Mouse (Mus musculus) midbrain, embryonic 12.5 days (tissue): ENCODE measurements at regions not wholly inside any gene's neighbourhood (a gene's known extent, or its start where the extent isn't known, plus 50 kb on each side); places are given as distances from the start of the nearest gene placed in this dataset.
A peak's percentile ranks its signal among the peaks of the same experiment; 100 is the strongest.

Experiments
- ATAC-seq: fragments of 200-750 bp; cut with Nextera tagmentation; 2 replicates; pipeline ENCODE4 v1.8.0; 2017; ENCODE audit warnings: low read depth, moderate TSS enrichment, moderate library complexity; ENCODE audit not compliant: low FRiP score
- H3K27ac ChIP-seq: fragments of 300-500 bp; sonication (generic); replicated peaks from 2 replicates; pipeline ENCODE4 v1.5.1; 2016; ENCODE audit warnings: mild to moderate bottlenecking
- H3K27me3 ChIP-seq: fragments of 300-500 bp; sonication (generic); 2 replicates; pipeline ENCODE4 v1.6.1; 2016; ENCODE audit warnings: mild to moderate bottlenecking
- H3K36me3 ChIP-seq: fragments of 300-500 bp; sonication (generic); 2 replicates; pipeline ENCODE4 v1.6.1; 2016
- H3K4me1 ChIP-seq: fragments of 300-500 bp; sonication (generic); 2 replicates; pipeline ENCODE4 v1.6.1; 2016
- H3K4me2 ChIP-seq: fragments of 300-500 bp; sonication (generic); replicated peaks from 2 replicates; pipeline ENCODE4 v1.6.1; 2016; ENCODE audit warnings: mild to moderate bottlenecking, moderate library complexity
- H3K4me3 ChIP-seq: fragments of 300-500 bp; sonication (generic); 2 replicates; pipeline ENCODE4 v1.5.1; 2016; ENCODE audit warnings: mild to moderate bottlenecking
- H3K9ac ChIP-seq: fragments of 300-500 bp; sonication (generic); replicated peaks from 2 replicates; pipeline ENCODE4 v1.6.1; 2016; ENCODE audit warnings: mild to moderate bottlenecking, moderate library complexity
- H3K9me3 ChIP-seq: fragments of 300-500 bp; sonication (generic); 2 replicates; pipeline ENCODE4 v1.6.1; 2016; ENCODE audit warnings: mild to moderate bottlenecking
- WGBS: fragments of 180-500 bp; shearing (Covaris S2); methylation state at CpG from one replicate; pipeline ENCODE4 v1.1.7; 2016; 5-methylcytosine and 5-hydroxymethylcytosine counted together

- no peak overlapping the region for H3K9ac ChIP-seq
- no peaks in the 10 kb centered on the region for H3K36me3 ChIP-seq
- H3K4me3 ChIP-seq: no peak overlapping the region
- H3K4me2 ChIP-seq: no peak overlapping the region
- peaks cover 11% of the 10 kb centered on the region; the same call in 1 of the 2 replicates for H3K9me3 ChIP-seq
- H3K27ac ChIP-seq: no peak overlapping the region
- H3K27me3 ChIP-seq: no peaks in the 10 kb centered on the region
- no peak for ATAC-seq
- WGBS: 80% methylated on average over 11 of the region's 11 CpGs
- no peaks in the 10 kb centered on the region for H3K4me1 ChIP-seq
Observed at GRCm38 (mm10) chr8:109155489-109155888, 338.3 kb upstream of the Pmfbp1 start.

- ATAC-seq: no peak
- 87% methylated on average over 8 of the region's 8 CpGs for WGBS
- H3K4me3 ChIP-seq: no peak overlapping the region
- H3K4me2 ChIP-seq: no peak overlapping the region
- H3K27me3 ChIP-seq: no peaks in the 10 kb centered on the region
- H3K9ac ChIP-seq: no peak overlapping the region
- H3K4me1 ChIP-seq: no peaks in the 10 kb centered on the region
- H3K9me3 ChIP-seq: peaks cover 8% of the 10 kb centered on the region; the same call in 1 of the 2 replicates
- H3K36me3 ChIP-seq: no peaks in the 10 kb centered on the region
- H3K27ac ChIP-seq: no peak overlapping the region
Observed at GRCm38 (mm10) chr8:109156016-109156415, 337.8 kb upstream of the Pmfbp1 start.

GRCm38 (mm10) chr8:109172701-109173100, 321.1 kb upstream of the Pmfbp1 start:
- 87% methylated on average over 4 of the region's 4 CpGs for WGBS

GRCm38 (mm10) chr8:109185558-109186198, 308.1 kb upstream of the Pmfbp1 start:
- Histone ChIP-seq H3K27ac (peak overlapping the region; percentile 68; the same call in 1 of the 2 replicates), H3K36me3 (no peaks in the 10 kb centered on the region), H3K4me3 (no peak overlapping the region), H3K9me3 (no peaks in the 10 kb centered on the region), H3K9ac (peak overlapping the region; percentile 50; the same call in 1 of the 2 replicates), H3K4me2 (peak overlapping the region; percentile 42), H3K4me1 (peaks cover 22% of the 10 kb centered on the region), H3K27me3 (no peaks in the 10 kb centered on the region)
- peak; percentile 71; the same call in 1 of the 2 replicates for ATAC-seq
- WGBS: 35% methylated on average over 10 of the region's 10 CpGs

More at GRCm38 (mm10) chr8:109172701-109173100, 321.1 kb upstream of the Pmfbp1 start:
- no peak overlapping the region for H3K4me2 ChIP-seq
- no peak overlapping the region for H3K4me3 ChIP-seq
- H3K9me3 ChIP-seq: 0 out of 2 replicates have a peak, but pooled peaks cover 4% of the 10 kb centered on the region
- ATAC-seq: no peak
- H3K27ac ChIP-seq: no peak overlapping the region
- no peaks in the 10 kb centered on the region for H3K36me3 ChIP-seq
- H3K27me3 ChIP-seq: no peaks in the 10 kb centered on the region
- H3K9ac ChIP-seq: no peak overlapping the region
- no peaks in the 10 kb centered on the region for H3K4me1 ChIP-seq

GRCm38 (mm10) chr8:109187617-109188016, 306.2 kb upstream of the Pmfbp1 start:
- Histone ChIP-seq H3K9ac (0 out of 2 replicates have a peak overlapping the region, but pooled peaks have one; percentile 0), H3K9me3 (no peaks in the 10 kb centered on the region), H3K4me1 (peaks cover 22% of the 10 kb centered on the region), H3K4me2 (no peak overlapping the region), H3K27ac (peak overlapping the region; percentile 72), H3K4me3 (no peak overlapping the region), H3K27me3 (no peaks in the 10 kb centered on the region), H3K36me3 (no peaks in the 10 kb centered on the region)
- WGBS: 63% methylated on average over 7 of the region's 7 CpGs
- ATAC-seq: no peak

- no peak overlapping the region for H3K4me2 ChIP-seq
- H3K9ac ChIP-seq: no peak overlapping the region
- H3K27me3 ChIP-seq: no peaks in the 10 kb centered on the region
- WGBS: 74% methylated on average over 8 of the region's 8 CpGs
- ATAC-seq: no peak
- H3K27ac ChIP-seq: peak overlapping the region; percentile 52
- H3K4me1 ChIP-seq: peaks cover 13% of the 10 kb centered on the region
- no peaks in the 10 kb centered on the region for H3K9me3 ChIP-seq
- H3K36me3 ChIP-seq: no peaks in the 10 kb centered on the region
- no peak overlapping the region for H3K4me3 ChIP-seq
Observed at GRCm38 (mm10) chr8:109214247-109214646, 279.6 kb upstream of the Pmfbp1 start.

- no peak for ATAC-seq
- Histone ChIP-seq H3K4me2 (no peak overlapping the region), H3K27me3 (no peaks in the 10 kb centered on the region), H3K4me3 (no peak overlapping the region), H3K9me3 (no peaks in the 10 kb centered on the region), H3K27ac (0 out of 2 replicates have a peak overlapping the region, but pooled peaks have one; percentile 12), H3K4me1 (peaks cover 13% of the 10 kb centered on the region), H3K9ac (no peak overlapping the region), H3K36me3 (no peaks in the 10 kb centered on the region)
- WGBS: 78% methylated on average over 5 of the region's 5 CpGs
Observed at GRCm38 (mm10) chr8:109216318-109216717, 277.5 kb upstream of the Pmfbp1 start.

- no peak for ATAC-seq
- Histone ChIP-seq H3K9ac (no peak overlapping the region), H3K27me3 (no peaks in the 10 kb centered on the region), H3K36me3 (no peaks in the 10 kb centered on the region), H3K9me3 (no peaks in the 10 kb centered on the region), H3K27ac (no peak overlapping the region), H3K4me2 (no peak overlapping the region), H3K4me3 (no peak overlapping the region), H3K4me1 (peaks cover 13% of the 10 kb centered on the region)
- WGBS: 89% methylated on average over 19 of the region's 19 CpGs
Observed at GRCm38 (mm10) chr8:109217326-109217725, 276.5 kb upstream of the Pmfbp1 start.

GRCm38 (mm10) chr8:109232281-109233234, 261.3 kb upstream of the Pmfbp1 start:
- H3K36me3 ChIP-seq: no peaks in the 10 kb centered on the region
- no peaks in the 10 kb centered on the region for H3K9me3 ChIP-seq
- 0 out of 2 replicates have a peak overlapping the region, but pooled peaks have one; percentile 7 for H3K4me3 ChIP-seq
- H3K4me2 ChIP-seq: peak overlapping the region; percentile 39
- H3K27ac ChIP-seq: peak overlapping the region; percentile 77
- H3K27me3 ChIP-seq: no peaks in the 10 kb centered on the region
- WGBS: 30% methylated on average over 32 of the region's 32 CpGs
- peak; percentile 78 for ATAC-seq
- H3K4me1 ChIP-seq: peaks cover 23% of the 10 kb centered on the region
- peak overlapping the region; percentile 11; the same call in 1 of the 2 replicates for H3K9ac ChIP-seq

- H3K4me2 ChIP-seq: no peak overlapping the region
- H3K27me3 ChIP-seq: no peaks in the 10 kb centered on the region
- no peaks in the 10 kb centered on the region for H3K9me3 ChIP-seq
- no peak overlapping the region for H3K4me3 ChIP-seq
- H3K4me1 ChIP-seq: peaks cover 33% of the 10 kb centered on the region
- no peak overlapping the region for H3K9ac ChIP-seq
- no peak for ATAC-seq
- H3K27ac ChIP-seq: no peak overlapping the region
- 69% methylated on average over 8 of the region's 8 CpGs for WGBS
- no peaks in the 10 kb centered on the region for H3K36me3 ChIP-seq
Observed at GRCm38 (mm10) chr8:109245526-109245925, 248.3 kb upstream of the Pmfbp1 start.

GRCm38 (mm10) chr8:109247875-109248274, 246.0 kb upstream of the Pmfbp1 start:
- H3K9me3 ChIP-seq: no peaks in the 10 kb centered on the region
- ATAC-seq: peak; percentile 21; the same call in 1 of the 2 replicates
- no peaks in the 10 kb centered on the region for H3K27me3 ChIP-seq
- H3K36me3 ChIP-seq: no peaks in the 10 kb centered on the region
- H3K9ac ChIP-seq: no peak overlapping the region
- peaks cover 42% of the 10 kb centered on the region for H3K4me1 ChIP-seq
- WGBS: 68% methylated on average over 6 of the region's 6 CpGs
- H3K27ac ChIP-seq: peak overlapping the region; percentile 65
- H3K4me3 ChIP-seq: no peak overlapping the region
- H3K4me2 ChIP-seq: peak overlapping the region; percentile 19; the same call in 1 of the 2 replicates

GRCm38 (mm10) chr8:109248356-109248755, 245.5 kb upstream of the Pmfbp1 start:
- Histone ChIP-seq H3K27ac (peak overlapping the region; percentile 65), H3K27me3 (no peaks in the 10 kb centered on the region), H3K4me3 (no peak overlapping the region), H3K36me3 (no peaks in the 10 kb centered on the region), H3K9ac (no peak overlapping the region), H3K4me2 (peak overlapping the region; percentile 19; the same call in 1 of the 2 replicates), H3K4me1 (peaks cover 43% of the 10 kb centered on the region), H3K9me3 (no peaks in the 10 kb centered on the region)
- 64% methylated on average over 6 of the region's 6 CpGs for WGBS
- no peak; the same call in 1 of the 2 replicates for ATAC-seq
